Mouse (Mus musculus) hindbrain, embryonic 15.5 days (tissue): Measurements from ENCODE around the gene Myh2. TPM values are rescaled to one million over a fixed set of nuclear protein-coding genes. Genes with fewer than 3 reads are reported as not detected.

Source experiments
- ATAC-seq: fragments of 200-750 bp; cut with Nextera tagmentation; 2 replicates; pipeline ENCODE4 v1.8.0; 2017; ENCODE audit warnings: low read depth, moderate number of reproducible peaks, moderate TSS enrichment; ENCODE audit not compliant: low FRiP score
- H3K27ac ChIP-seq: fragments of 300-500 bp; sonication (generic); replicated peaks from 2 replicates; pipeline ENCODE4 v1.5.1; 2015; ENCODE audit warnings: mild to moderate bottlenecking, inconsistent platforms
- H3K27me3 ChIP-seq: fragments of 300-500 bp; sonication (generic); 2 replicates; pipeline ENCODE4 v1.6.1; 2015; ENCODE audit warnings: control low read depth, inconsistent platforms
- H3K36me3 ChIP-seq: fragments of 300-500 bp; sonication (generic); 2 replicates; pipeline ENCODE4 v1.6.1; 2015; ENCODE audit warnings: control low read depth, inconsistent platforms
- H3K4me1 ChIP-seq: fragments of 300-500 bp; sonication (generic); replicated peaks from 2 replicates; pipeline ENCODE4 v1.6.1; 2015; ENCODE audit warnings: control low read depth, inconsistent platforms
- H3K4me2 ChIP-seq: fragments of 300-500 bp; sonication (generic); 2 replicates; pipeline ENCODE4 v1.6.1; 2015; ENCODE audit warnings: moderate library complexity, mild to moderate bottlenecking, inconsistent platforms
- H3K4me3 ChIP-seq: fragments of 300-500 bp; sonication (generic); 2 replicates; pipeline ENCODE4 v1.5.1; 2015; ENCODE audit warnings: mild to moderate bottlenecking, inconsistent platforms
- H3K9ac ChIP-seq: fragments of 300-500 bp; sonication (generic); 2 replicates; pipeline ENCODE4 v1.6.1; 2015; ENCODE audit warnings: inconsistent platforms
- H3K9me3 ChIP-seq: fragments of 300-500 bp; sonication (generic); 2 replicates; pipeline ENCODE4 v1.6.1; 2016; ENCODE audit warnings: control low read depth, inconsistent platforms
- WGBS: fragments of 180-500 bp; shearing (Covaris S2); methylation state at CpG from one replicate; pipeline ENCODE4 v1.1.7; 2015; 5-methylcytosine and 5-hydroxymethylcytosine counted together
- polyA plus RNA-seq: library from polyadenylated mRNA; unstranded; fragments of >200 nt; fragmentation: Nextera tagmentation; extraction: Ambion mirVana; gene quantifications from 2 replicates; pipeline ENCODE4 v1.2.1, GENCODE M21; 2015

Gene Myh2
- polyA plus RNA-seq, 1 experiment from 2014 or later, result 0.29 TPM

GRCm38 (mm10) chr11:67221803-67222202 lies 51.0 kb downstream of the Myh2 start:
- Histone ChIP-seq H3K4me2 (no peak overlapping the region), H3K4me1 (no peaks in the 10 kb centered on the region), H3K9ac (no peak overlapping the region), H3K36me3 (no peaks in the 10 kb centered on the region), H3K9me3 (no peaks in the 10 kb centered on the region), H3K27me3 (no peaks in the 10 kb centered on the region), H3K27ac (no peak overlapping the region), H3K4me3 (no peak overlapping the region)
- WGBS, result 94% methylated on average over 8 of the region's 8 CpGs
- no peak for ATAC-seq

GRCm38 (mm10) chr11:67224466-67224865 lies 53.6 kb downstream of the Myh2 start:
- Histone ChIP-seq H3K4me3 (no peak overlapping the region), H3K4me2 (no peak overlapping the region), H3K27ac (no peak overlapping the region), H3K9ac (no peak overlapping the region), H3K36me3 (no peaks in the 10 kb centered on the region), H3K4me1 (no peaks in the 10 kb centered on the region), H3K27me3 (no peaks in the 10 kb centered on the region), H3K9me3 (no peaks in the 10 kb centered on the region)
- WGBS, result 85% methylated on average over 3 of the region's 3 CpGs
- no peak for ATAC-seq

- Histone ChIP-seq H3K9ac (no peak overlapping the region), H3K36me3 (no peaks in the 10 kb centered on the region), H3K27me3 (no peaks in the 10 kb centered on the region), H3K9me3 (no peaks in the 10 kb centered on the region), H3K27ac (no peak overlapping the region), H3K4me1 (no peaks in the 10 kb centered on the region), H3K4me2 (no peak overlapping the region), H3K4me3 (no peak overlapping the region)
- 82% methylated on average over 3 of the region's 3 CpGs for WGBS
- ATAC-seq, result no peak
Measured at GRCm38 (mm10) chr11:67228731-67229130, 57.9 kb downstream of the Myh2 start.

- ATAC-seq, result no peak
- no peaks in the 10 kb centered on the region for H3K27me3 ChIP-seq
- WGBS, result 86% methylated on average over 5 of the region's 5 CpGs
Measured at GRCm38 (mm10) chr11:67229166-67229565, 58.3 kb downstream of the Myh2 start.

GRCm38 (mm10) chr11:67229946-67230345 lies 59.1 kb downstream of the Myh2 start:
- Histone ChIP-seq H3K27ac (no peak overlapping the region), H3K9me3 (no peaks in the 10 kb centered on the region), H3K27me3 (no peaks in the 10 kb centered on the region), H3K9ac (no peak overlapping the region), H3K4me3 (no peak overlapping the region), H3K36me3 (no peaks in the 10 kb centered on the region), H3K4me2 (no peak overlapping the region), H3K4me1 (no peaks in the 10 kb centered on the region)
- WGBS, result 87% methylated on average over 2 of the region's 2 CpGs
- ATAC-seq, result no peak

More at GRCm38 (mm10) chr11:67229166-67229565, 58.3 kb downstream of the Myh2 start:
- H3K4me1 ChIP-seq, result no peaks in the 10 kb centered on the region
- H3K9me3 ChIP-seq, result no peaks in the 10 kb centered on the region
- no peak overlapping the region for H3K27ac ChIP-seq
- H3K4me2 ChIP-seq, result no peak overlapping the region
- H3K9ac ChIP-seq, result no peak overlapping the region
- no peaks in the 10 kb centered on the region for H3K36me3 ChIP-seq
- H3K4me3 ChIP-seq, result no peak overlapping the region

- no peaks in the 10 kb centered on the region for H3K4me1 ChIP-seq
- no peak overlapping the region for H3K9ac ChIP-seq
- H3K4me3 ChIP-seq, result no peak overlapping the region
- no peaks in the 10 kb centered on the region for H3K27me3 ChIP-seq
- no peak overlapping the region for H3K4me2 ChIP-seq
- no peak overlapping the region for H3K27ac ChIP-seq
- H3K36me3 ChIP-seq, result no peaks in the 10 kb centered on the region
- ATAC-seq, result no peak
- 65% methylated on average over 5 of the region's 5 CpGs for WGBS
- H3K9me3 ChIP-seq, result no peaks in the 10 kb centered on the region
Measured at GRCm38 (mm10) chr11:67235639-67236358, 65.0 kb downstream of the Myh2 start.

GRCm38 (mm10) chr11:67236799-67237198 lies 66.0 kb downstream of the Myh2 start:
- H3K9me3 ChIP-seq, result no peaks in the 10 kb centered on the region

GRCm38 (mm10) chr11:67237481-67238079 lies 66.8 kb downstream of the Myh2 start, which contains the start of gene Myh4:
Gene Myh4 (plus strand): TSS chr11:67238029.
- Histone ChIP-seq H3K4me1 (no peaks in the 10 kb centered on the region), H3K27me3 (no peaks in the 10 kb centered on the region), H3K9me3 (no peaks in the 10 kb centered on the region), H3K36me3 (no peaks in the 10 kb centered on the region), H3K4me3 (no peak within 1 kb of the TSS), H3K9ac (no peak within 1 kb of the TSS), H3K27ac (no peak within 1 kb of the TSS), H3K4me2 (no peak within 1 kb of the TSS)
- ATAC-seq, result no peak
- WGBS, result 74% methylated on average over 5 of the region's 5 CpGs

More at GRCm38 (mm10) chr11:67236799-67237198, 66.0 kb downstream of the Myh2 start:
- H3K4me1 ChIP-seq, result no peaks in the 10 kb centered on the region
- no peak overlapping the region for H3K9ac ChIP-seq
- no peaks in the 10 kb centered on the region for H3K27me3 ChIP-seq
- ATAC-seq, result no peak
- WGBS, result 92% methylated on average over 9 of the region's 9 CpGs
- no peak overlapping the region for H3K4me2 ChIP-seq
- no peak overlapping the region for H3K4me3 ChIP-seq
- no peak overlapping the region for H3K27ac ChIP-seq
- H3K36me3 ChIP-seq, result no peaks in the 10 kb centered on the region

GRCm38 (mm10) chr11:67241051-67241450 lies 70.2 kb downstream of the Myh2 start:
- Histone ChIP-seq H3K27ac (no peak overlapping the region), H3K4me2 (no peak overlapping the region), H3K36me3 (no peaks in the 10 kb centered on the region), H3K4me1 (no peaks in the 10 kb centered on the region), H3K9ac (no peak overlapping the region), H3K4me3 (no peak overlapping the region), H3K9me3 (no peaks in the 10 kb centered on the region), H3K27me3 (no peaks in the 10 kb centered on the region)
- ATAC-seq, result no peak
- 85% methylated on average over 6 of the region's 6 CpGs for WGBS

Other genes starting within 250 kb of the Myh2 start
- not detected in 2 replicates for gene Tmem238l, start 214.4 kb upstream of the Myh2 start, polyA plus RNA-seq
- gene Tmem220, start 145.9 kb upstream of the Myh2 start, polyA plus RNA-seq, result 0.34 and 0.67 TPM in 2 replicates
- 32.6 and 33.7 TPM in 2 replicates for gene Adprm, start 118.4 kb upstream of the Myh2 start, polyA plus RNA-seq
- gene Sco1, start 118.4 kb upstream of the Myh2 start, polyA plus RNA-seq, result 12.7 and 14.6 TPM in 2 replicates
- 0.39 and 0.59 TPM in 2 replicates for gene Myh3, start 92.7 kb upstream of the Myh2 start, polyA plus RNA-seq
- gene Myh1, start 29.0 kb downstream of the Myh2 start, polyA plus RNA-seq, result 0.12 TPM in 2 replicates
- 0.04 TPM in 1 of 2 replicates, not detected in the other for gene Myh4, start 67.0 kb downstream of the Myh2 start, polyA plus RNA-seq
- gene Myh8, start 106.1 kb downstream of the Myh2 start, polyA plus RNA-seq, result 1.8 TPM in 2 replicates
- gene Myh13, start 150.6 kb downstream of the Myh2 start, polyA plus RNA-seq, result 0.14 and 0.21 TPM in 2 replicates